Mouse (Mus musculus): Measurements from ENCODE around the gene Aph1c.
"Not testable (repeated sequence)": the region's sequence is repeated elsewhere in the genome, so short reads cannot be mapped to it uniquely, and the experiment has no call there.

Gene Aph1c

DNA sequence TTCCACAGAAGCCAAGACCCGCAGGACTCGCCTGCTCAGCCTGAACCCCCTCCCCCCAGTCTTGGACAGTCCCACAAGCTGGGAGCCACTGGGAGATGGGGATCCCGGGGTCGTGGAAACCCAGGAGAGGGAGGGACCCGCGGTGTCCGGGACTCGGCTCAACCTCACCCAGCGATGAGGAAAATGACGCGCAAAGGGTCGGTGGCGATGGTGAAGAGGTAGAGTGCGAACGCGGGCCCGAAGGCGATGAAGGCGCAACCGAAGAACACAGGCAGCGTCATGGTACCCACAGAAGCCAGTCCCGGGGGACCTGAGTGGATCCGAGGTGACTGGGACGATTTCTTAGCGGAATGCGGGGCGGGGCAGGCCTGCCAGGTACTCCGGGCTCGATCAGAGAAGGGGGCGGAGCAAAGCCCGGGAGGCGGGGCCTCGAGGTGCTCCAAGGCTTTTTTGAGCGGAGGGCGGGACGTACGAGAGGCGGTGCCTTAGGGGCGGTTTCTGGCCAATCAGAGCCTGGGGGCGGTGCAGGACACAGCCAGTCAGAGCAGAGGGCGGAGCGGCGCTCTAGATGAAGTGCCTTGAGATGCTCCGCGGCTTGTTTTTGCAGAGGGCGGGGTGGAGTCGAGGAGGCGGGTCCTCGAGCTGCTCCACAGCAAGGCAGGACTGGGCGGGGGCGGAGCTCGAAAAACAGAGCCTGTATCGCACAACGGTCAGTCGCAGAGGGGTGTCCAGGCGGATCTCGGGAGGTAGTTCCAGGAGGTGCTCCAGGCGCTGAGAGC lies at the start of gene Aph1c:
Gene Aph1c, minus strand, starts transcription at position 409 of the 779 bp plus-strand sequence.
- peak; percentile 99 for DNase-seq (ENCODE audit: low spot score)

GRCm38 (mm10) chr9:66883500-66883899 lies 49.0 kb upstream of the Aph1c start:
- DNase-seq (ENCODE audit: low spot score): no peak

DNA sequence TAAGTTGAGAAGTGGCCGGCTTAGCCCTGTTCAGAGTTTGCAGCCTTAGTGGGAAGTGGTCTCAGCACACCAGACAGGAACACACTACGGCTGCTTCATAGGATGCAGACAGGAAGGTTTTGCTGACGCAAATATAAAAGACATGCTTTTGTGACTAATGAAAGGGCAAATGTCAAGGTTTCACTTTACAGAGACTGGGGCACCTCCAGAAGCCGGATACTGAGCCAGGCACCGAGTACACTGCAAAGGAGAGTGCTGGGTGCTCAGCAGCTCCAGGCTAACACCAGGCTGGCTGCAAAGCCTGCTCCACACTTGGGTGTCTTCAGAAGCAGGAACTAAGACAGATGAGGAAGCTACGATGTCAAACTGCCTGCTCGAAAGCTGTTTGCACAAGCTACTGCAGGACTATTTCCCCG lies 47.9 kb upstream of the Aph1c start:
- no peak for DNase-seq (ENCODE audit: low spot score)

- no peak for DNase-seq (ENCODE audit: low spot score)
Measured at GRCm38 (mm10) chr9:66881858-66882257, 47.3 kb upstream of the Aph1c start.

DNA sequence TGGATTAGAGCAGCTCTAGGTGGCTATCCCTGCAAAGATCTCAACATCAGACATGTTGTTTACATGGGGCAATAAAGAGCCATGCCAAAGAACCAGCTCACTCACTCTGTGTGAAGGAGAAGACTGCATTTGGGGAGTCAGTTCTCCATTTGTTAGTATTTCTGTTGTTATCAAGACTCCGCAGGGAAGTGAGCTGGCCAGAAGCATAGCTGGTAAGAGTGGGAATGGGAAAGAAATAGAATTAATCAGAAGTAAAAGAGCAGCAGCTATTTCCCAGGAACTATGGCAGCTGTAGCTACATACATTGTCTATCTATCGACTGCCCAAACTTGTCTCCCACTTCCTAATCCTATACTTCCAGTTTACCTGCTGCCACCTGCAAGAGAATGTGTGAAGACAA lies 46.2 kb upstream of the Aph1c start:
- DNase-seq (ENCODE audit: low spot score): no peak

DNA sequence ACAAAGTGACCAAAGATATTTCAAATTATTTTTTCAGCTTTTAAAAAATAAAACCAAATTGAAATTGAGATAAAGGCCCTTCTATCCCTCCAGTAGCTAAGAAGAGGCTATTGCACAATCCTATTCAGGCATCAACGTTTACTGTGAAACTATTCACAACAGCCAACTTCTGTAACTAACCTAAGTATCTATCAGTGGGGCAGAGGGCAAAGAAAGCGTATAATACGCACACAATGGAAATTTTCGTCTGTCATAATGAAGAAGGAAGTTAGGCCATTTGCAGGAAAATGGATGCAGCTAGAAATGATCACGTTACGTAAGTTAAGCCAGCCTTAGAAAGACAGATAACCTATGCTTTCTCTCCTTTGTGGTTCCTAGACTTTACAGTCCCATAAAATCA lies 45.0 kb upstream of the Aph1c start:
- DNase-seq (ENCODE audit: low spot score): no peak

- no peak for DNase-seq (ENCODE audit: low spot score)
Measured at GRCm38 (mm10) chr9:66878899-66879298, 44.4 kb upstream of the Aph1c start.

DNA sequence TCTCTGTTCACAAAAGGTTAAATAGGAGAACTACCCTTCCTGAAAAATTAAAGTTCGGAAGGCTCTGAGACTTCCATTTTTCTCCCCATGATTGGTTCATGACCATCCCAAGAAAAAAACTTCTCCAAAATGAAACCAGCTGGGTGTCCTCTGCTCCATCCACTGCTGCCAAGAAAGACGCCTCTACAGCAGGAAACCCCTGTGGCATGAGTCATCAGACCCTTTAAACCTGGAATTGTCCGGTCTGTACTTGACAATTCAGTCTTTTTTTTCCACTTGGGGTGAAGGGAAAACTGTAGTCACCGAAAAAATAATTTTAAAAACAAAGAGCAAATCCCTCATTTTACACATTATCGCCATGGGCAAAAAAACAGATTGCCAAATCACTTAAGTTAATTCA lies 42.1 kb upstream of the Aph1c start:
- no peak for DNase-seq (ENCODE audit: low spot score)

DNA sequence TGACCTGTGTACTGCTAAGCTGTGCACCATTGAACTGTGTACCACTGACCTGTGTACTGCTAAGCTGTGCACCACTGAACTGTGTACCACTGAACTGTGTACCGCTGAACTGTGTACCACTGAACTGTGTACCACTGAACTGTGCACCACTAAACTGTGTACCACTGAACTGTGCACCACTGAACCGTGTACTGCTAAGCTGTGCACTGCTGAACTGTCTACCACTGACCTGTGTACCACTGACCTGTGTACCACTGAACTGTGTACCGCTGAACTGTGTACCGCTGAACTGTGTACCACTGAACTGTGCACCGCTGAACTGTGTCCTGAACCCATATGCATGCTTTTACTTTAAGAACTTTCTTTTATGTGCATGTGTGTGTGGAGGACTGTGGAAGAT lies 39.8 kb upstream of the Aph1c start:
- no peak for DNase-seq (ENCODE audit: low spot score)

DNA sequence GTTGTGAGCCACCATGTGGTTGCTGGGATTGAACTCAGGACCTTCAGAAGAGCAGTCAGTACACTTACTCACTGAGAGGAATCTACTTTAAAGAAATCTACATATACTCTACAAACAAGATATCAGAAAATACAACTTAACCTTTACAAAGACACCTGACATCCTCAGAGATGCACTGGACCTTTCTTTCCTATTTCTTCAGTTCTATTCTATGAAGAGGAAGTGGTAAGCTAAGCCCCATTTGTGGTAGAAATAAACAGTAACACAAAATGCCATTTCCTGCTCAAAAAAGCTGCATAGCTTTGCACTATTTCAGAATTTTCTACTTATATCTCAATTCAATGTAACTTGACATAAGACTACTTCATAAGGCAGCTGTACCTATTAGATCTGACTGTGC lies 39.0 kb upstream of the Aph1c start:
- DNase-seq (ENCODE audit: low spot score): no peak

DNA sequence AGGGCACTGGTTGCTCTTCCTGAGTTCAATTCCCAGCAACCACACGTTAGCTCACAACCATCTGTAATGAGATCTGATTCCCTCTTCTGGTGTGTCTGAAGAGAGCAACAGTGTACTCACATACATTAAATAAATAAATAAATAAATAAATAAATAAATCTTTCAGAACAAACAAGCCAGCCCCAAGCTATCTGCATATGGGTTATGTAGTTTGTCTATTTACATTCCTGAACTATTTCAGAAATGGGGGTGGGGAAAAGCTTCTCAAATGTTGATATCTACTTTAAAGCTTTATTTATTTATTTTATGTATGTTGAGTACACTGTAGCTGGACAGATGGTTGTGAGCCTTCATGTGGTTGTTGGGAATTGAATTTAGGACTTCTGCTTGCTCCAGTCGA lies 38.5 kb upstream of the Aph1c start:
- DNase-seq (ENCODE audit: low spot score): not testable (repeated sequence)

DNA sequence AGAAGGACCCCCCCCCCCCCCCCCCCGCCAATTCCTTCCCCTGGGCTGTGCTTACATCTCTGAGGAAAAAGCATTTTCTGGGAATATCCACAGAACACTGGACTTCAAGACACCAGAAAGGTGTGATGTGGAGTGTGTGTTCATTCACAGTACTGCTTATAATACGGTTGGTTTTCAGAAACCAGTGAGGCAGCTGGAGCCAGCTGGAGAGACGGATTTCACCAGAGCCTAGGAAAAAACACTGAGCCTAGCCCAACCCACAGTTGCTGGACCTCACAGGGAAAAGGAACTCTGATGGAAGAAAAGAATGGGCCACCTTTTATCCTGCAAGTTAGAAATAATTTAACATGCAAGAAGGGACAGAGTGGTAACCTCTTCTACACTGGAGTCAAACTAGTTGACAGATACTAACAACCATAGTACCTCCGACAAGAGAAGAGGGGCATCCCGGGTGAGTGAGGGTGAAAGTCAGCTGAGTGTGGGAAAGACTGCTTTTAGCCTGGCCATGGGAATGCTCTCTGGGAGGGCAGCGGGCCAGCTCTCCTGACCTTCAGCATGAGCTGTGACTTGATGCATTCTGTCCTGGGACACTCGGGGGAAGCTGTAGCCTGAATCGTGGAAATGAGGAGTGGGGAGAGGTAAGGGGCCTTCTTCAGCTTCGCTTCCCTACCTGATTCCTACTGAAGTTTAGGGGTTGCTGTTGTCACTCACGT lies 37.6 kb upstream of the Aph1c start:
- peak; percentile 68 for DNase-seq (ENCODE audit: low spot score)

GRCm38 (mm10) chr9:66864708-66865107 lies 30.2 kb upstream of the Aph1c start:
- DNase-seq (ENCODE audit: low spot score): no peak

DNA sequence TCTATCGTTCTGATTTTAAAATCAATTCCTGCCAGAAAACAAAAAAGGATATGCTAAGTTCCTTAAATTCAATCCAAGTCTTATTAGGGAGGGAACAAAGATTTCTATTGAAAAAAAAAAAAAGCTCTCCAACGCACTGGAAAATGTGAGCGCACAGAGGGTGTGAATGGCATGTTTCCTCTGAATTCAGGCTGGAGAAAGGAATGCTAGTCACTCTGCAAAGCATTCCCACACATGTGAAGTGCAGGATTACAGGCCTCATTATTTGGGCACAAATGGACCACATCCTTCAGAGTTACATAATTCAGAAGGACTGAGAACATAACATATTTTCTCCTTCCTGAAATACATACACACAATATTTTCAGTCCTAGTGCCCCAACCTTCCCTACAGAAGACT lies 28.9 kb upstream of the Aph1c start:
- peak; percentile 66 for DNase-seq (ENCODE audit: low spot score)

GRCm38 (mm10) chr9:66862202-66862601 lies 27.7 kb upstream of the Aph1c start:
- DNase-seq (ENCODE audit: low spot score): no peak

DNA sequence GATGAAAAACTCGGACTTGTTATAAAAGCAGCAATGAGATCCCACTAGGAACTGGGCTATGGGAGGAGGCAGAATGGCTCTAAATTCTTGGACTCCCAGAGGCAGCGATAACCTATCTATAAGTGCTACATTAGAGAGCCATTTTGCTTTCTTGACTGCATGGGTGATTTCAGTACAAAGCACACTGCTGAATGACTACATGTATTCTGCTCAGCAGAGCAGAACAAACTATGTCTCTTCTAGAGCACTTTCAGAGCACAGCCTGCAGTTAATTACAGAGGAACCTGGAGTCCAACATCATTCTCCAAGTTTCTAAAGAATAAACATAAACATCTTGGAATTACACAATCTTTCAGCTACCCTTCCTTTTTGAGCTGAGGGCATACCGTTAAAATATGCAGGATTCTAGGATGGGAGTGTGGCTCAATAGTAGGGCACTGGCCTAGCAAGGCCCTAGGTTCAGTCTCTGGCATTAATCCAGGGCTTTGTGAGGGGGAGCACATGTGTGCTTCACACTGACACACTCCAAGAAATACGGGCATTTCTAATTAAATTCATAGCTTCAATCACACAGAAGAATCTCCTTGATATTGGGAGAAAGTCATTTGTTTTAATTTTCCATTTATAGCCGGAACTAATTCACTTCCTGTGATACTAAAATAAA lies 26.7 kb upstream of the Aph1c start:
- DNase-seq (ENCODE audit: low spot score): no peak

DNA sequence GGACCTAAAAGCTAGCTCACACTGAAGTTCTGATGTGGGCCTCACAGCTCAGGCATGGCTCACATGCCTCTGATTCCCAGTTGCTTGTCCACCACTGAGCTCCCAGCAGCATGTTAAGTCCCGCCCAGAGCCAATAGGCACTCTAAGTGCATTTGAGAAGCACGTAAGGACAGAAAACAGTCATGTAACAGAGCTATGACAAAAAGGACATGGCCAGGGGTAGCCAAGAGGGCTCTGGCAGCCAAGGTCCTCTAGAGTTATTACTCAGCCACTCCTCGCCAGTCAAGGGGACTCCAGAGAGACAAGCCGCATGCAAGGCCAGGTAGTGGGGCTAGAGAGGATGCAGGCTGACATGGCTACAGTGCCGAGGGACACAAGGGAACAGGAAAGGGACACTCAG lies 25.0 kb upstream of the Aph1c start:
- DNase-seq (ENCODE audit: low spot score): no peak

GRCm38 (mm10) chr9:66855865-66856264 lies 21.3 kb upstream of the Aph1c start:
- DNase-seq (ENCODE audit: low spot score): no peak

- no peak for DNase-seq (ENCODE audit: low spot score)
Measured at GRCm38 (mm10) chr9:66852592-66852991, 18.1 kb upstream of the Aph1c start.

DNA sequence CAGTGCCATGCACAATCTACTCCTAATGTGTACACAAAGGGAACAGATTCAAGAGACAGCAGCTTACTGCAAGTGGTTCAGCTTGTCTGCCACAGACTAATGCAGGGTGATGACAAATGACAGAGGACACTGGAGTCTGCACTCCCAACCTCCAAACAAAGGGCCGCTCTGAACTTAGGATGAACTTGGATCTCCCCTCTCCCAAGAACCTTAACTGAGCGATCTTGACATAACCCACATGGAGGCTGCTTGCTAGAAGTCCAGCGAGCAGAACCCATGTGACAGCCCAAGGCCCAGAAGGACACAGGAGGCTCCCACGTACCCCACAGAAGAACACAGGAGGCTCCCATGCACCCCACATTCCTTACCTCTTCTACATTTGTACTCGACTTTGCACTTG lies 16.4 kb upstream of the Aph1c start:
- no peak for DNase-seq (ENCODE audit: low spot score)

GRCm38 (mm10) chr9:66846822-66847221 lies 12.3 kb upstream of the Aph1c start:
- DNase-seq (ENCODE audit: low spot score): no peak

DNA sequence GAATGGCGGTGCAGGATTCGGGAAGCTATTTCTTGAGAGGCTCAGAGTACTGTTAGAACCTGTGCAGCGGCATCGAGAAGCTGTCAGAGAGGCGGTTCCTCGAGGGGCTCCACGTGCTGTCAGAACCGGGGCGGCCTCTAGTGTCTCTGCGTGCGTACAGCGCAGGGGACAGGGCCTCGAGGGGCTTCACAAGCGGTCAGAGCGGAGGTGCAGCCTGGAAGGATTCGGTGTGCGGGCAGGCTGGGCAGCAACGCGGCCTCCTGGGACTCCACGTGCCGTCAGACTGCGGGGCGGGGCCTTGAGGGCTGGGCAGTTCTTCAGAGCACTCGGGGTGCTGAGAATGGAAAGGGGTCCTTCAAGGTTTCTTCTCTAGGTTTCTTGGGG lies 563 bp upstream of the Aph1c start:
- DNase-seq (ENCODE audit: low spot score): no peak

DNA sequence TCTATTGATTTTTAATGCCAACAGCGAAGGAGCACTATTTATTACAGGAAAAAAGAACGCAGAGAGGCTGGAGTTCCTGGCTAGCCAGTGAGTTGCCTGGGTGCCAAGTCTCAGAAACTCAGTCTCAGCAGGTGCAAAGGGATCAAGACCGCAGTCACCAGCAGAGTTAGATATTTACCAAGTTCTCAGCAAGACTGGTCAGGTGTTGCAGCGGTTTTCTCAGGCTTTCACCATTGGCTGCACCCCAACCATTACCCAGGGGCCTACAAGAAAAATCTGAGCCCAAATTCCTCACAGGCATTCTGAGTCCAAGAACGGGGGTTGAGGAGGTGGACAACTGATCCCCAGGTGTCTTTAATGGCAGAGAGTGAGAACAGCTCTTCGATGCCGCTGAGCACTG lies 675 bp downstream of the Aph1c start:
- DNase-seq (ENCODE audit: low spot score): peak; percentile 21
